Mouse (Mus musculus) olfactory bulb, adult 2 months (tissue): ENCODE measurements around the gene Nav2. TPM values are rescaled to one million over a fixed set of nuclear protein-coding genes. Genes with fewer than 3 reads are reported as not detected.

Experiments
- H3K27ac ChIP-seq: fragments of 200-500 bp; 2 replicates; pipeline ENCODE4 v1.5.1; 2012; ENCODE audit warnings: low read depth, low read length; ENCODE audit not compliant: insufficient read depth
- H3K4me1 ChIP-seq: fragments of 200-500 bp; 2 replicates; pipeline ENCODE4 v1.6.1; 2012; ENCODE audit warnings: low read length; ENCODE audit not compliant: control insufficient read depth, insufficient read depth
- H3K4me3 ChIP-seq: fragments of 200-500 bp; 2 replicates; pipeline ENCODE4 v1.5.1; 2012; ENCODE audit warnings: mild to moderate bottlenecking, low read depth, low read length, moderate library complexity; ENCODE audit not compliant: insufficient read depth
- CTCF ChIP-seq: fragments of 200-500 bp; IDR thresholded peaks from 2 replicates; pipeline ENCODE4 v1.5.1; 2012; ENCODE audit warnings: low read depth, mild to moderate bottlenecking, low read length, moderate library complexity; ENCODE audit not compliant: insufficient read depth
- POLR2A ChIP-seq: fragments of 200-500 bp; IDR thresholded peaks from 2 replicates; pipeline ENCODE4 v1.6.1; 2012; ENCODE audit warnings: mild to moderate bottlenecking, low read depth, low read length, moderate library complexity; ENCODE audit not compliant: insufficient read depth
- WGBS: fragments of 180-500 bp; shearing (Covaris S2); methylation state at CpG from one replicate; pipeline ENCODE4 v1.1.7; 2018; 5-methylcytosine and 5-hydroxymethylcytosine counted together
- polyA plus RNA-seq: library from polyadenylated mRNA; stranded (reverse); fragments of >200 nt; gene quantifications from 2 replicates; pipeline ENCODE4 v1.2.4, GENCODE M21; 2012; ENCODE audit warnings: low replicate concordance; ENCODE audit not compliant: missing spikeins, insufficient read depth, insufficient read length

The Nav2 gene
- polyA plus RNA-seq, 1 experiment = 57.3 TPM

- 91% methylated on average over 4 of the region's 4 CpGs for WGBS
- H3K4me1 ChIP-seq = peaks cover 14% of the 10 kb centered on the region
- no peak overlapping the region for H3K4me3 ChIP-seq
- H3K27ac ChIP-seq = no peak overlapping the region
- TF ChIP-seq POLR2A (no peak), CTCF (no peak)
Observed at GRCm38 (mm10) chr7:48948381-48949108, 40.0 kb downstream of the Nav2 start.

- H3K4me1 ChIP-seq = peaks cover 17% of the 10 kb centered on the region
- H3K4me3 ChIP-seq = no peak overlapping the region
- 35% methylated on average over 5 of the region's 5 CpGs for WGBS
- H3K27ac ChIP-seq = peak overlapping the region; percentile 80
- TF ChIP-seq POLR2A (no peak), CTCF (no peak)
Observed at GRCm38 (mm10) chr7:48954501-48954900, 46.0 kb downstream of the Nav2 start.

GRCm38 (mm10) chr7:48958528-48959315, 50.2 kb downstream of the Nav2 start:
- Histone ChIP-seq H3K4me3 (peak overlapping the region; percentile 61), H3K27ac (peak overlapping the region; percentile 56), H3K4me1 (peaks cover 30% of the 10 kb centered on the region)
- WGBS = 1% methylated on average over 32 of the region's 32 CpGs
- TF ChIP-seq POLR2A = peak; percentile 25
- no peak for TF ChIP-seq CTCF

- TF ChIP-seq POLR2A (no peak), CTCF (no peak)
- H3K4me1 ChIP-seq = peaks cover 33% of the 10 kb centered on the region
- WGBS = 5% methylated on average over 13 of the region's 13 CpGs
- peak overlapping the region; percentile 61 for H3K4me3 ChIP-seq
- peak overlapping the region; percentile 56; the same call in 1 of the 2 replicates for H3K27ac ChIP-seq
Observed at GRCm38 (mm10) chr7:48959316-48959661, 50.8 kb downstream of the Nav2 start.

GRCm38 (mm10) chr7:48960152-48960551, 51.6 kb downstream of the Nav2 start:
- WGBS = 11% methylated on average over 10 of the region's 10 CpGs
- Histone ChIP-seq H3K4me3 (peak overlapping the region; percentile 61), H3K4me1 (peaks cover 38% of the 10 kb centered on the region), H3K27ac (peak overlapping the region; percentile 56)
- TF ChIP-seq POLR2A = peak; percentile 20; the same call in 1 of the 2 replicates
- TF ChIP-seq CTCF = no peak

- WGBS = 24% methylated on average over 8 of the region's 8 CpGs
- peak overlapping the region; percentile 40 for H3K4me3 ChIP-seq
- peaks cover 42% of the 10 kb centered on the region for H3K4me1 ChIP-seq
- TF ChIP-seq POLR2A = no peak
- no peak for TF ChIP-seq CTCF
- H3K27ac ChIP-seq = no peak overlapping the region
Observed at GRCm38 (mm10) chr7:48961501-48961900, 53.0 kb downstream of the Nav2 start.

GRCm38 (mm10) chr7:48961935-48962334, 53.4 kb downstream of the Nav2 start:
- Histone ChIP-seq H3K4me1 (peaks cover 43% of the 10 kb centered on the region), H3K4me3 (no peak overlapping the region), H3K27ac (no peak overlapping the region)
- WGBS = 49% methylated on average over 4 of the region's 4 CpGs
- no peak for TF ChIP-seq CTCF
- no peak for TF ChIP-seq POLR2A

GRCm38 (mm10) chr7:48963112-48963511, 54.6 kb downstream of the Nav2 start:
- no peak overlapping the region for H3K27ac ChIP-seq
- H3K4me3 ChIP-seq = peak overlapping the region; percentile 4
- TF ChIP-seq CTCF (no peak), POLR2A (no peak)
- H3K4me1 ChIP-seq = peaks cover 44% of the 10 kb centered on the region
- 35% methylated on average over 5 of the region's 5 CpGs for WGBS

- Histone ChIP-seq H3K27ac (no peak overlapping the region), H3K4me3 (no peak overlapping the region), H3K4me1 (peaks cover 46% of the 10 kb centered on the region)
- 90% methylated on average over 4 of the region's 4 CpGs for WGBS
- TF ChIP-seq POLR2A (no peak), CTCF (no peak)
Observed at GRCm38 (mm10) chr7:48963554-48963953, 55.0 kb downstream of the Nav2 start.
